Mouse (Mus musculus) limb, embryonic 15.5 days (tissue): ENCODE measurements around the gene Jmjd4. TPM values are rescaled to one million over a fixed set of nuclear protein-coding genes. Genes with fewer than 3 reads are reported as not detected.

Source experiments
- ATAC-seq: fragments of 200-750 bp; cut with Nextera tagmentation; 2 replicates; pipeline ENCODE4 v1.8.0; 2017; ENCODE audit warnings: low read depth, moderate TSS enrichment; ENCODE audit not compliant: insufficient number of reproducible peaks, low FRiP score, low TSS enrichment
- H3K27ac ChIP-seq: fragments of 300-500 bp; sonication (generic); 2 replicates; pipeline ENCODE4 v1.5.1; 2015; ENCODE audit warnings: moderate library complexity, mild to moderate bottlenecking, inconsistent platforms
- H3K27me3 ChIP-seq: fragments of 300-500 bp; sonication (generic); 2 replicates; pipeline ENCODE4 v1.6.1; 2015; ENCODE audit warnings: inconsistent platforms
- H3K36me3 ChIP-seq: fragments of 300-500 bp; sonication (generic); 2 replicates; pipeline ENCODE4 v1.6.1; 2015; ENCODE audit warnings: inconsistent platforms
- H3K4me1 ChIP-seq: fragments of 300-500 bp; sonication (generic); 2 replicates; pipeline ENCODE4 v1.6.1; 2015; ENCODE audit warnings: inconsistent platforms
- H3K4me2 ChIP-seq: fragments of 300-500 bp; sonication (generic); 2 replicates; pipeline ENCODE4 v1.6.1; 2015; ENCODE audit warnings: mild to moderate bottlenecking, inconsistent platforms
- H3K4me3 ChIP-seq: fragments of 300-500 bp; sonication (generic); 2 replicates; pipeline ENCODE4 v1.5.1; 2015; ENCODE audit warnings: mild to moderate bottlenecking, inconsistent platforms
- H3K9ac ChIP-seq: fragments of 300-500 bp; sonication (generic); 2 replicates; pipeline ENCODE4 v1.6.1; 2015; ENCODE audit warnings: inconsistent platforms
- H3K9me3 ChIP-seq: fragments of 300-500 bp; sonication (generic); 2 replicates; pipeline ENCODE4 v1.6.1; 2016; ENCODE audit warnings: inconsistent platforms
- WGBS: fragments of 180-500 bp; shearing (Covaris S2); methylation state at CpG from one replicate; pipeline ENCODE4 v1.1.7; 2015; 5-methylcytosine and 5-hydroxymethylcytosine counted together
- polyA plus RNA-seq: library from polyadenylated mRNA; unstranded; fragments of >200 nt; fragmentation: Nextera tagmentation; extraction: Ambion mirVana; gene quantifications from 2 replicates; pipeline ENCODE4 v1.2.1, GENCODE M21; 2015

Jmjd4 gene
- polyA plus RNA-seq = 11.2 and 11.7 TPM in 2 replicates

DNA sequence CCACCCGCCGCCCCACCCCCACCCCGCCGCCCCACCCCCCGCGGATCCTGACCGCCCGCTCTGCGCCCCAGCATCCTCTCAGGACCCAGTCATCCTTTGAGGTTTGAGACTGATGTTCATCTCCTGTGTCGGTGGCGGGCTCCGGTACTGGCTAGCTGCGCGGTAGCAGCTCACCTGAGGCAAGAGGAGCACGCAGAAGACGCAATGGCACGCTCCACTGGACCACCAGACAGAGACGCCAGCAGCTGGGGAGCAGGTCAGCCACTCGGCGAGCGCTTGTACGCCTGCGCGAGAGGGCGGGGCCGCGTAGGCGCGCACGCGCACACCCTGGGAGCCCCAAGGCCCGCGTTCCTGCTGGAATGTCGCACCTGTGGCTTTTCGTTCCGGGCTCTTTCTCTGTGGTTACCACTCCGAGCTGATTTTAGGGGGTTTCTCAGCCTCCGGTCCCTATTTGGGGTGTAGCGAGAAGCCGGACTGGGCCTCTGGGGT lies at the start of gene Jmjd4:
Jmjd4 (plus strand) TSS at position 305 of the 489 bp plus-strand sequence.
- WGBS = 0% methylated on average over 37 of the region's 40 CpGs
- H3K9me3 ChIP-seq = no peaks in the 10 kb centered on the region
- peak within 1 kb of the TSS; percentile 90 for H3K9ac ChIP-seq
- ATAC-seq = peak; percentile 79
- H3K27me3 ChIP-seq = no peaks in the 10 kb centered on the region
- peaks cover 21% of the 10 kb centered on the region for H3K4me1 ChIP-seq
- H3K27ac ChIP-seq = peak within 1 kb of the TSS; percentile 86
- peaks cover 22% of the 10 kb centered on the region for H3K36me3 ChIP-seq
- H3K4me3 ChIP-seq = peak within 1 kb of the TSS; percentile 79
- H3K4me2 ChIP-seq = peak within 1 kb of the TSS; percentile 89

DNA sequence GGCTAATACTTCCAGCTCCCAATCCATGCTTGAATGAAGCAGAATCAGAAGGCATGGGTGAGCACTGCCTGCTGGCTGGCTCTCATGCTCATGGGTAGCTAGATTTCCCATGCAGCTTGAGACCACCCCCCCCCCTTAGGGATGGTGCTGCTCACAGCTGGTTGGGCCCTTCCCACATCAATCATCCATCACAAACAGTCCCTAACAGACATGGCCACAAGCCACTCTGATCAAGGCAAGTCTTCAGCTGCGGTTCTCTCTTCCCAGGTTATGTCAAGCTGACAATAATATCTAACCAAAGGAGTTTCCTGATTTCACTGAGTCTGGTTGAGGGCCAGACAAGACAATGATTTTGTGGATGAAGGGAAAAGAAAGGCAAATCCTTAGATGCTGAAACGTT lies 49.0 kb upstream of the Jmjd4 start:
- H3K36me3 ChIP-seq = peaks cover 32% of the 10 kb centered on the region
- H3K4me1 ChIP-seq = peaks cover 40% of the 10 kb centered on the region
- no peak overlapping the region for H3K9ac ChIP-seq
- no peaks in the 10 kb centered on the region for H3K9me3 ChIP-seq
- H3K4me3 ChIP-seq = no peak overlapping the region
- WGBS = 74% methylated on average over 2 of the region's 2 CpGs
- H3K27me3 ChIP-seq = no peaks in the 10 kb centered on the region
- no peak for ATAC-seq
- H3K4me2 ChIP-seq = no peak overlapping the region
- peak overlapping the region; percentile 43; the same call in 1 of the 2 replicates for H3K27ac ChIP-seq

DNA sequence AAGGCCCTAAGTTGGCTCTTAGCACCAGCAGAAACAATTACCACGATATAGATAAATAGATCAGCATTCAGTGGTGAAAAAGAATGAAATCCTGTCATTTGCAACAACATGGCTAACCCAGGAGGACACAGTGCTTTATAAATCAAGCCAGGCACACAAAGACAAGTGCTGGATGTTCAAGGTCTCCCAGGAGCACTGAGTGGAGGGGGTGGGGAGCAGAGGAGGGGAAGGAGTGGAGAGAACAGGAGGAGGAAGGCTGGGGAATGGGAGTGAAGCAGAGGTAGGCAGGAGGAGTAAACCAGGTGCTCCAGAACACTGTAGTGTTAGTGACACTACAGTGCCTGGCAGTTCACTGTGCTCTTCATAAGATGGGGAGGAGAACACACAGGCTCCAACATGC lies 44.1 kb upstream of the Jmjd4 start:
- Histone ChIP-seq H3K9me3 (no peaks in the 10 kb centered on the region), H3K27me3 (no peaks in the 10 kb centered on the region), H3K36me3 (peaks cover 60% of the 10 kb centered on the region), H3K4me2 (no peak overlapping the region), H3K27ac (peak overlapping the region; percentile 40; the same call in 1 of the 2 replicates), H3K4me3 (no peak overlapping the region), H3K4me1 (peaks cover 17% of the 10 kb centered on the region), H3K9ac (no peak overlapping the region)
- no peak for ATAC-seq
- WGBS = 82% methylated on average over 1 of the region's 1 CpGs

DNA sequence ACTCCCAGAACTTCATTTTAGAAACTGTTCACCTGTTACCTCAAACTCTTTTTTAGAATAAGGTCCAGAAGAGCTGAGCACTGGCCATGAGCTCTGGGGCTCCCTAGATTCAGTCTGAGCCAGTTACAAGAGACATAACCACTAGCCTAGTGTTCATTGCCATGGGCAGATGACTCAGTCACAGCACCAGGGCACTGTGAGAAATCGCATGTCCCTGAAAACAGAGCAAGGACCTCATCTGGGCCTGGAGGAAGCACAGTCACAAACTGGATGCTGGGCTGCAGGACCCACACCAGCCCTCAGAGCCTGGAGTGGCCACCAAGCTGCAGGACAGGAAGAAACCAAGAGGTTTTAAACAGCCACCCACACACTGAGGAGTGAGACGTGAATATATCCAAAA lies 39.0 kb upstream of the Jmjd4 start:
- Histone ChIP-seq H3K4me3 (no peak overlapping the region), H3K4me2 (no peak overlapping the region), H3K4me1 (peaks cover 47% of the 10 kb centered on the region), H3K36me3 (peaks cover 38% of the 10 kb centered on the region), H3K27ac (0 out of 2 replicates have a peak overlapping the region, but pooled peaks have one; percentile 27), H3K27me3 (no peaks in the 10 kb centered on the region), H3K9ac (no peak overlapping the region), H3K9me3 (no peaks in the 10 kb centered on the region)
- no peak for ATAC-seq
- WGBS = 85% methylated on average over 2 of the region's 2 CpGs

DNA sequence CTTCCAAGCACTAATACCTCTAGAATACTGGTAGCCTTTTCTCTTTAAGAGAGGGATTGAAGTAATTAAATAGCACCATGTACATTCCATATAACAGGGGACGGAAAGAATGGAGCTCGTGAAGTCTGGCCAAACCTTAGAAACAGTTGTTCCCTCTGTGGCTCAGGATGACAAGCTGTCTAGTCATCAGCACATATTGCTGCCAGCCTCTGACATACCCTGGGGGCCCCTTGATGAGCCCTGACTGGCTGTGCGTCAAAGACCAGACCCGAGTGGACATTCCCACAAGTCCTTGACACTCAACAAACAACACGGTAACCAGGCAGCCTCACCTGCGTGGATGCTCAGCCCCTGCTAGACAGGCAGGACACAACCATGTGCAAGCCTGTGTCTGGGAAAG lies 37.8 kb upstream of the Jmjd4 start:
- peak overlapping the region; percentile 73 for H3K27ac ChIP-seq
- H3K4me1 ChIP-seq = peaks cover 47% of the 10 kb centered on the region
- WGBS = 44% methylated on average over 6 of the region's 6 CpGs
- no peak for ATAC-seq
- no peaks in the 10 kb centered on the region for H3K27me3 ChIP-seq
- H3K9me3 ChIP-seq = no peaks in the 10 kb centered on the region
- H3K36me3 ChIP-seq = peaks cover 33% of the 10 kb centered on the region
- H3K4me3 ChIP-seq = no peak overlapping the region
- no peak overlapping the region for H3K9ac ChIP-seq
- no peak overlapping the region for H3K4me2 ChIP-seq

DNA sequence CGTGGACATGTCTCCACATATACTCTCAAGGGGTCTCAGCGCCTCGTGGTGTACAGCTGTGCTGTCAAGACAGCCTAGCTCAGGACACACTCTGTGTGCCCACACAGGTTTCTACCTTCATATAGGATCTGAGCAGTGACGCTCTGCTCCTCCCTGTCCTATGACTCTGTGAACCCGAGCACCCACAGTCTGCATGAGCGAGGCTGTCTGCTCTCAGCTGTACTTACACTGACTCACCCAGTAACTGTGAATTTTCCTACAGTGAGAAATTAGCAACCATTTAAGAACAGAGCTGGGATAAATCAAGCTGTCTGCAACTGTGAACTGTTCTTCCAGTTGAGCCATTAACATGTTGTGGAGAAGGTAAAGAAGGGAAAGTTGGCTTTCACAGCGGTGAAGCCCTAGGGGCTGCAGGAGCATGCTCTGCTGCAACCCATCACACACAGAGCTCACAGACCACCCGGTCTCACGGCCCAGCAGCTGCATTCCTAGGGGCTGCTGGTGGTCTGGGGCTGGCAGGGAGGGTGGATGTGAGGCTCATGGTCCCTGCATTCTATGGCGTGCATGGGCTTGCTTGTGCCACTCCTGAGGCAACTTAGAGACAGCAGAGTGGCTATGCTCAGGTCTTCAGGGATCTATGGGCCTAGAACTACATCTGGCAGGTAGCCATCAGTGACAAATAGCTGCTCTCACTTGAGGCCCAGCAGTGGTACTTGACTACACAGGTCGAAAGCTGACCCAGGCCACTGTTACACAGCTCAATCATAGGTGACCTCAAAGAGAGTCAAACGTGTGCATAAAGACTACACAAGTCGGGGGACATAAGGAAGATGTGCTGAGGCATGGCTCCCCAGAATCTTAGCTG lies 36.6 kb upstream of the Jmjd4 start:
- peak overlapping the region; percentile 73 for H3K27ac ChIP-seq

DNA sequence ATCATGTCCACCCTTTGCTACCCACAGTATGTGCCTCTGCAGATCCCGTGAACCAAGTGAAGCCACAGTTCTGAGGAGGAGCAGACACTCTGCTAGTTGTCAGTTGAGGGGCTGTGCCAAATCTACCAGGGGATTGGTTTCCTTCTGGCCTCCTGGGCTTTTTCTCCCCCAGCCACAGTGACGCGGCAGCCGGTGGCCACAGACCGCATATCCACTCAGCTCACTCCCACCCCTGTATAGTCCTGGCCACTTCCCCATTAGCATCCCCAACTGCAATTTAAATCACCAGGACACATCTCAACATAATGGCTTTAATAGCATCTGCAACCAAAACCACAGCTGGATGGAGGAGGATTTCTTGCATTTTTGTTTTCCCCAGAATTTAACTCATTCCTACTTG lies 31.1 kb upstream of the Jmjd4 start:
- H3K4me3 ChIP-seq = no peak overlapping the region
- peaks cover 47% of the 10 kb centered on the region for H3K36me3 ChIP-seq
- ATAC-seq = no peak
- peak overlapping the region; percentile 74 for H3K27ac ChIP-seq
- H3K9ac ChIP-seq = no peak overlapping the region
- H3K27me3 ChIP-seq = no peaks in the 10 kb centered on the region
- no peak overlapping the region for H3K4me2 ChIP-seq
- 51% methylated on average over 5 of the region's 5 CpGs for WGBS
- H3K9me3 ChIP-seq = no peaks in the 10 kb centered on the region
- H3K4me1 ChIP-seq = peaks cover 32% of the 10 kb centered on the region

More for the DNA sequence above, 36.6 kb upstream of the Jmjd4 start:
- peaks cover 48% of the 10 kb centered on the region for H3K4me1 ChIP-seq
- H3K36me3 ChIP-seq = peaks cover 28% of the 10 kb centered on the region
- H3K9me3 ChIP-seq = no peaks in the 10 kb centered on the region
- ATAC-seq = peak; percentile 63; the same call in 1 of the 2 replicates
- H3K4me3 ChIP-seq = no peak overlapping the region
- no peak overlapping the region for H3K4me2 ChIP-seq
- no peaks in the 10 kb centered on the region for H3K27me3 ChIP-seq
- H3K9ac ChIP-seq = no peak overlapping the region
- 58% methylated on average over 13 of the region's 13 CpGs for WGBS

DNA sequence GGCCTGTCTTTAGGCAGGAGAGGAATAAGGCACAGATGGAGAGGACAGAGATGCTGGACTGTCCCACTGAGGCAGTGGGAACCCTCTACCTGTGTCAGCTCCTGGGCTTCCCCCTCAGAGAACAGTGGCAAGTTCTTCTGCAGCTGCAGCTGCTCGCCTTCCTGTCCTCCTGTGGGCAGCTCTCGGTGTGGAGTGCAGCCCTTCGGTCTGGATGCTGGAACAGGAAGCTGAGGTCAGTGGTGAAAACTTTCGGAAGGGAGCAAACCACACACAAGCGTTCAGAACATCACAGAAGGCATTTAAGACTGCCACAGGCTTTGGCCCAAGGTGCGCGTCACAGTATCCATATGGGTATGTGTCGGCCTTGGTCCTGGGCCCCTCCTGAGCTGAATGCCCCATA lies 28.4 kb upstream of the Jmjd4 start:
- no peak for ATAC-seq
- peaks cover 59% of the 10 kb centered on the region for H3K36me3 ChIP-seq
- no peak overlapping the region for H3K4me2 ChIP-seq
- no peak overlapping the region for H3K9ac ChIP-seq
- H3K4me3 ChIP-seq = no peak overlapping the region
- peaks cover 39% of the 10 kb centered on the region for H3K4me1 ChIP-seq
- WGBS = 75% methylated on average over 8 of the region's 8 CpGs
- H3K27me3 ChIP-seq = no peaks in the 10 kb centered on the region
- H3K27ac ChIP-seq = no peak overlapping the region; the same call in 1 of the 2 replicates
- no peaks in the 10 kb centered on the region for H3K9me3 ChIP-seq

DNA sequence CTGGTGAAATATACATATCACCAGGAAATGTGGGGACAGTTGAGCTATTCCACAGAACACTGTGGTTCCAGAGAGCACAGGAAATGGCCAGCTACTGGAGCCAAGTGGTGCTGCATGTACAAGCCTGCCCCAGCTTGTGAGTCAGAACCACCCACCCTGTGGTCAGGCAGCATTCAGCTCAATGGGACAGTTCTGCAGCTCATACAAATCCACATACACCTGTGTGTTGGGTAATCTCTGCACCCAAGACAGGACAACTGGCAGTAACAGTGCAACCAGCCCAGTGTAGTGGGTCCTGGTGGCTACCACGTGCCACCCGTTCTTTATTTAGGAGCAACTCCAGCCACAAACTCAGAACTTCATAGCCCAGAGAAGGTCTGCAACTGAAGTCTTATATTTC lies 27.9 kb upstream of the Jmjd4 start:
- ATAC-seq = no peak
- Histone ChIP-seq H3K9ac (no peak overlapping the region), H3K4me1 (peaks cover 39% of the 10 kb centered on the region), H3K4me2 (no peak overlapping the region), H3K36me3 (peaks cover 61% of the 10 kb centered on the region), H3K27ac (no peak overlapping the region; the same call in 1 of the 2 replicates), H3K9me3 (no peaks in the 10 kb centered on the region), H3K27me3 (no peaks in the 10 kb centered on the region), H3K4me3 (no peak overlapping the region)
- WGBS = 90% methylated on average over 2 of the region's 2 CpGs

DNA sequence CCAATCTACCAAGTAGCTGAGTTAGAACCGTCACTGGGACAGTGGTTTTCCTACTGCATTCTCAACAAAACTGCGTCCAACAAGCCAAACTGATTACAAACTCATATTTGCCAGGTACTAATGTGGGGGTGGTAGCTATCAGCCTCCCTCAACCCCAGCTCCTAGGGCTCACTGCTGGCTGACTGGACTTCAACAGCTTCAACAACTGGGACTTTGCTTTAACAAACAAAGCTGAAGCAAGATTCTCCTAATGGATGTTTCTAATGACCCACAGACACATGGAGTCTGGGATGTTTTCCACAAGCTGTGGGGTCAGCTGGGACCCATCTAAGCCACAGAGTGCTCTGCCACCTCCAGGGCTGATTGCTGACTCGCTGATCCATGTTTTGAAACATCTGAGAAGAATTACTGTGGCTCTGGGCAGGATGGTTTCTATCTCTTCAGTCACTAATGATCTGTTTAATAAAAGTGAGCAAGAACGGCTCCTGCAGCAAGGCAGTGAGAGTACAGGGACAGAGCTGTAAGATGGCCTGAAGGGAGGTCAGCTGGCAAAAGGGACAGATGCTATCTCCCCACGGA lies 26.7 kb upstream of the Jmjd4 start:
- H3K27ac ChIP-seq = no peak overlapping the region
- WGBS = 58% methylated on average over 5 of the region's 5 CpGs

DNA sequence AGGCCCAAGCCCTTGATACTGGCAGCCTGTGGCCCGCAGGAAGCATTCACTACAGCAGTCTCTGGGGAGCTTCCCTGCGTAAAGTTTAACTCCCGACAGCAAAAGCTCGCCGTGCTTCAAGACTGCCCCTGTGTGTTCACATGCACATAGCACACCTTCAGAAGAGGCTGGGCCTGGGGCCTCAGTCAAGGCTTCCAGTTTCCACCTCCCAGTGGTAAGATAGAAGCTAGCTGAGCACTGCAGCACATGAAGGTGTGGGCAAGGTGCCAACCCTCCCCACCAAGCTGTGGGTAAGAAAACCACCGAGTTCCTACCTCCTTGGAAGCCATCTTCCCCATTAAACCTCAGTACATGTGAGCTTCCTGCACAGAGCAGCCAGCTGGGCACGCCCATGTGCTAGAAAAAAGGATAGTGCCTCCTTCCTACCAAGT lies 24.2 kb upstream of the Jmjd4 start:
- H3K4me3 ChIP-seq = no peak overlapping the region
- H3K27me3 ChIP-seq = no peaks in the 10 kb centered on the region
- H3K27ac ChIP-seq = peak overlapping the region; percentile 19
- no peaks in the 10 kb centered on the region for H3K9me3 ChIP-seq
- 31% methylated on average over 7 of the region's 7 CpGs for WGBS
- H3K9ac ChIP-seq = no peak overlapping the region
- peaks cover 26% of the 10 kb centered on the region for H3K4me1 ChIP-seq
- H3K36me3 ChIP-seq = peaks cover 69% of the 10 kb centered on the region
- no peak overlapping the region for H3K4me2 ChIP-seq
- ATAC-seq = no peak

More for the DNA sequence above, 26.7 kb upstream of the Jmjd4 start:
- no peak overlapping the region for H3K9ac ChIP-seq
- H3K4me3 ChIP-seq = no peak overlapping the region
- no peaks in the 10 kb centered on the region for H3K27me3 ChIP-seq
- no peak overlapping the region for H3K4me2 ChIP-seq
- H3K4me1 ChIP-seq = peaks cover 39% of the 10 kb centered on the region
- ATAC-seq = no peak
- H3K9me3 ChIP-seq = no peaks in the 10 kb centered on the region
- peaks cover 66% of the 10 kb centered on the region for H3K36me3 ChIP-seq
